Mouse (Mus musculus) ES-Bruce4 (cell line): ENCODE results near the gene Ptprd.

Source experiments
- CTCF ChIP-seq: IDR thresholded peaks from one replicate; pipeline ENCODE4 v1.8.1; 2011; ENCODE audit warnings: low read depth, low read length
- POLR2A ChIP-seq: IDR thresholded peaks from one replicate; pipeline ENCODE4 v1.8.1; 2011; ENCODE audit warnings: low read length; ENCODE audit not compliant: insufficient read depth

GRCm38 (mm10) chr4:78210878-78211528 is 758 bp downstream of the Ptprd start:
- no peak for TF ChIP-seq CTCF
- TF ChIP-seq POLR2A, result no peak
